Mouse (Mus musculus) CD4-positive, CD25-positive, alpha-beta regulatory T cell, adult 4 months (primary cell): ENCODE data around the gene Vdac2. TPM values are rescaled to one million over a fixed set of nuclear protein-coding genes. Genes with fewer than 3 reads are reported as not detected.

Experiments
- ATAC-seq: one replicate; pipeline ENCODE4 v1.8.0; 2017
- polyA plus RNA-seq, 2 experiments: library from polyadenylated mRNA; unstranded; fragments of 100-300 nt; shearing (Covaris generic); gene quantifications; one replicate each; pipeline ENCODE4 v1.2.1; 2017

Gene Vdac2
- polyA plus RNA-seq: 100 to 1,000 TPM; 239 to 241 TPM

GRCm38 (mm10) chr14:21824938-21825337, at the start of gene Vdac2:
Gene Vdac2, plus strand, starts transcription at chr14:21825238.
- ATAC-seq: no peak

GRCm38 (mm10) chr14:21776201-21776600, 48.8 kb upstream of the Vdac2 start:
- ATAC-seq: no peak

GRCm38 (mm10) chr14:21786500-21786899, 38.5 kb upstream of the Vdac2 start:
- ATAC-seq: no peak

- no peak for ATAC-seq
Measured at GRCm38 (mm10) chr14:21787374-21787773, 37.7 kb upstream of the Vdac2 start.

GRCm38 (mm10) chr14:21788121-21788520, 36.9 kb upstream of the Vdac2 start:
- no peak for ATAC-seq

GRCm38 (mm10) chr14:21790585-21791251, 34.3 kb upstream of the Vdac2 start:
- no peak for ATAC-seq

GRCm38 (mm10) chr14:21791722-21792121, 33.3 kb upstream of the Vdac2 start:
- no peak for ATAC-seq

- ATAC-seq: no peak
Measured at GRCm38 (mm10) chr14:21792250-21792649, 32.8 kb upstream of the Vdac2 start.

GRCm38 (mm10) chr14:21800641-21801040, 24.4 kb upstream of the Vdac2 start:
- ATAC-seq: no peak

GRCm38 (mm10) chr14:21801624-21802023, 23.4 kb upstream of the Vdac2 start:
- ATAC-seq: no peak

GRCm38 (mm10) chr14:21802543-21803206, 22.4 kb upstream of the Vdac2 start:
- no peak for ATAC-seq

GRCm38 (mm10) chr14:21806203-21806602, 18.8 kb upstream of the Vdac2 start:
- ATAC-seq: no peak

GRCm38 (mm10) chr14:21806631-21807160, 18.3 kb upstream of the Vdac2 start:
- ATAC-seq: no peak

- ATAC-seq: no peak
Measured at GRCm38 (mm10) chr14:21808208-21808922, 16.7 kb upstream of the Vdac2 start.

- ATAC-seq: no peak
Measured at GRCm38 (mm10) chr14:21809418-21809817, 15.6 kb upstream of the Vdac2 start.

GRCm38 (mm10) chr14:21811301-21811700, 13.7 kb upstream of the Vdac2 start:
- ATAC-seq: no peak

- no peak for ATAC-seq
Measured at GRCm38 (mm10) chr14:21811744-21812393, 13.2 kb upstream of the Vdac2 start.

GRCm38 (mm10) chr14:21812590-21813162, 12.4 kb upstream of the Vdac2 start:
- peak; percentile 88 for ATAC-seq

- ATAC-seq: peak; percentile 44
Measured at GRCm38 (mm10) chr14:21813216-21813615, 11.8 kb upstream of the Vdac2 start.

- no peak for ATAC-seq
Measured at GRCm38 (mm10) chr14:21813847-21814246, 11.2 kb upstream of the Vdac2 start.

- ATAC-seq: no peak
Measured at GRCm38 (mm10) chr14:21814606-21815005, 10.4 kb upstream of the Vdac2 start.

GRCm38 (mm10) chr14:21816255-21816654, 8.8 kb upstream of the Vdac2 start:
- no peak for ATAC-seq
